Mouse (Mus musculus) C2C12 (cell line): ENCODE measurements around the gene Dip2c. TPM values are rescaled to one million over a fixed set of nuclear protein-coding genes. Genes with fewer than 3 reads are reported as not detected.

ENCODE experiments used
- H3K27me3 ChIP-seq: one replicate; pipeline ENCODE4 v1.6.1; 2011; ENCODE audit not compliant: control insufficient read depth, insufficient read depth, insufficient read length
- H3K36me3 ChIP-seq: one replicate; pipeline ENCODE4 v1.6.1; 2011; ENCODE audit not compliant: control insufficient read depth, insufficient read depth
- H3K4me3 ChIP-seq: one replicate; pipeline ENCODE4 v1.5.1; 2011; ENCODE audit warnings: mild to moderate bottlenecking, control low read depth; ENCODE audit not compliant: poor library complexity, insufficient read depth, severe bottlenecking
- H3K79me2 ChIP-seq: one replicate; pipeline ENCODE4 v1.6.1; 2011; ENCODE audit not compliant: control insufficient read depth, insufficient read depth
- H3K79me3 ChIP-seq: one replicate; pipeline ENCODE4 v1.6.1; 2011; ENCODE audit warnings: low read depth, control low read depth
- H3ac ChIP-seq: one replicate; pipeline ENCODE3; 2011; ENCODE audit warnings: low read depth; ENCODE audit not compliant: control insufficient read depth, insufficient read length
- CEBPB ChIP-seq: IDR thresholded peaks from one replicate; pipeline ENCODE4 v1.6.1; 2011; ENCODE audit warnings: low read depth, mild to moderate bottlenecking, control low read depth, moderate library complexity
- CTCF ChIP-seq: IDR thresholded peaks from one replicate; pipeline ENCODE4 v1.5.1; 2011; ENCODE audit not compliant: control insufficient read depth, insufficient read depth, insufficient read length
- FOSL1 ChIP-seq: IDR thresholded peaks from one replicate; pipeline ENCODE4 v1.8.0; 2011; ENCODE audit warnings: mild to moderate bottlenecking, low read length; ENCODE audit not compliant: poor library complexity, insufficient read depth, severe bottlenecking
- MAX ChIP-seq: IDR thresholded peaks from one replicate; pipeline ENCODE4 v1.6.1; 2011; ENCODE audit warnings: mild to moderate bottlenecking, control low read depth
- MYOD1 ChIP-seq: IDR thresholded peaks from one replicate; pipeline ENCODE4 v1.6.1; 2011; ENCODE audit warnings: low read depth; ENCODE audit not compliant: control insufficient read depth, insufficient read length
- MYOG ChIP-seq: IDR thresholded peaks from one replicate; pipeline ENCODE4 v1.6.1; 2011; ENCODE audit not compliant: control insufficient read depth, insufficient read length; ENCODE audit errors: extremely low read depth
- USF1 ChIP-seq: IDR thresholded peaks from one replicate; pipeline ENCODE4 v1.6.1; 2011; ENCODE audit warnings: low read depth, mild to moderate bottlenecking, control low read depth, moderate library complexity
- polyA plus RNA-seq: library from polyadenylated mRNA; unstranded; fragments of >200 nt; fragmentation: generic; extraction: Trizol; gene quantifications from one replicate; pipeline ENCODE4 v1.2.1, GENCODE M21; 2012; ENCODE audit warnings: missing spikeins

The Dip2c gene
- polyA plus RNA-seq, 1 experiment = 4.8 TPM

- Histone ChIP-seq H3K79me3 (peaks cover 7% of the 10 kb centered on the region), H3K79me2 (peaks cover 21% of the 10 kb centered on the region), H3K27me3 (no peaks in the 10 kb centered on the region), H3K36me3 (no peaks in the 10 kb centered on the region), H3ac (no peak overlapping the region), H3K4me3 (no peak overlapping the region)
- TF ChIP-seq USF1 (no peak), MYOG (no peak), CEBPB (no peak), MAX (no peak), FOSL1 (no peak), MYOD1 (no peak), CTCF (no peak)
Measured at GRCm38 (mm10) chr13:9296285-9296684, 20.0 kb downstream of the Dip2c start.

GRCm38 (mm10) chr13:9297266-9297665 is 20.9 kb downstream of the Dip2c start:
- TF ChIP-seq MAX (no peak), USF1 (no peak), FOSL1 (no peak), CTCF (no peak), CEBPB (no peak), MYOD1 (no peak), MYOG (no peak)
- Histone ChIP-seq H3K79me3 (peaks cover 3% of the 10 kb centered on the region), H3K27me3 (no peaks in the 10 kb centered on the region), H3K36me3 (no peaks in the 10 kb centered on the region), H3K4me3 (no peak overlapping the region), H3ac (no peak overlapping the region), H3K79me2 (peaks cover 17% of the 10 kb centered on the region)

- TF ChIP-seq FOSL1 (no peak), MYOD1 (no peak)
- no peak overlapping the region for H3ac ChIP-seq
- peaks cover 3% of the 10 kb centered on the region for H3K79me3 ChIP-seq
- H3K36me3 ChIP-seq = no peaks in the 10 kb centered on the region
- no peaks in the 10 kb centered on the region for H3K27me3 ChIP-seq
- no peak overlapping the region for H3K4me3 ChIP-seq
- peaks cover 16% of the 10 kb centered on the region for H3K79me2 ChIP-seq
Measured at GRCm38 (mm10) chr13:9297689-9298088, 21.4 kb downstream of the Dip2c start.

- Histone ChIP-seq H3K79me2 (peaks cover 13% of the 10 kb centered on the region), H3ac (no peak overlapping the region), H3K79me3 (no peaks in the 10 kb centered on the region), H3K27me3 (no peaks in the 10 kb centered on the region), H3K36me3 (no peaks in the 10 kb centered on the region), H3K4me3 (no peak overlapping the region)
- no peak for TF ChIP-seq CTCF
Measured at GRCm38 (mm10) chr13:9299657-9300056, 23.3 kb downstream of the Dip2c start.

GRCm38 (mm10) chr13:9308863-9309262 is 32.5 kb downstream of the Dip2c start:
- H3K27me3 ChIP-seq = no peaks in the 10 kb centered on the region
- peaks cover 1% of the 10 kb centered on the region for H3K79me3 ChIP-seq
- TF ChIP-seq MYOD1 (no peak), CEBPB (no peak), USF1 (no peak), MAX (no peak), FOSL1 (no peak), MYOG (no peak), CTCF (no peak)
- H3K4me3 ChIP-seq = no peak overlapping the region
- H3K36me3 ChIP-seq = no peaks in the 10 kb centered on the region
- H3K79me2 ChIP-seq = peaks cover 8% of the 10 kb centered on the region
- H3ac ChIP-seq = no peak overlapping the region

GRCm38 (mm10) chr13:9310806-9311205 is 34.5 kb downstream of the Dip2c start:
- no peaks in the 10 kb centered on the region for H3K79me2 ChIP-seq
- no peaks in the 10 kb centered on the region for H3K36me3 ChIP-seq
- TF ChIP-seq USF1 (no peak), FOSL1 (no peak), MYOD1 (no peak), CEBPB (no peak), MAX (no peak), CTCF (no peak), MYOG (no peak)
- peaks cover 1% of the 10 kb centered on the region for H3K79me3 ChIP-seq
- H3ac ChIP-seq = no peak overlapping the region
- no peak overlapping the region for H3K4me3 ChIP-seq
- no peaks in the 10 kb centered on the region for H3K27me3 ChIP-seq
